Mouse (Mus musculus) hindbrain, postnatal 0 days (tissue): ENCODE results near the gene Fstl3. TPM values are rescaled to one million over a fixed set of nuclear protein-coding genes. Genes with fewer than 3 reads are reported as not detected.

ENCODE experiments used
- ATAC-seq: fragments of 200-750 bp; cut with Nextera tagmentation; 2 replicates; pipeline ENCODE4 v1.8.0; 2017; ENCODE audit warnings: mild to moderate bottlenecking, moderate TSS enrichment, moderate library complexity
- DNase-seq: peaks from one replicate; pipeline ENCODE4 v3.0.0-alpha.2; 2015; ENCODE audit warnings: low spot score
- H3K27ac ChIP-seq: fragments of 300-500 bp; sonication (generic); 2 replicates; pipeline ENCODE4 v1.5.1; 2014; ENCODE audit warnings: mild to moderate bottlenecking
- H3K27me3 ChIP-seq: fragments of 300-500 bp; sonication (generic); 2 replicates; pipeline ENCODE4 v1.6.1; 2014; ENCODE audit warnings: low read length, mixed read lengths; ENCODE audit not compliant: insufficient read depth
- H3K36me3 ChIP-seq: fragments of 300-500 bp; sonication (generic); 2 replicates; pipeline ENCODE4 v1.6.1; 2014; ENCODE audit warnings: low read length, mixed read lengths; ENCODE audit not compliant: insufficient read depth
- H3K4me1 ChIP-seq: fragments of 300-500 bp; sonication (generic); 2 replicates; pipeline ENCODE4 v1.6.1; 2014; ENCODE audit warnings: antibody characterized with exemption, low read length, mixed read lengths; ENCODE audit not compliant: insufficient read depth
- H3K4me2 ChIP-seq: fragments of 300-500 bp; sonication (generic); 2 replicates; pipeline ENCODE4 v1.6.1; 2014; ENCODE audit warnings: low read depth, mild to moderate bottlenecking, low read length, moderate library complexity, mixed read lengths
- H3K4me3 ChIP-seq: fragments of 300-500 bp; sonication (generic); 2 replicates; pipeline ENCODE4 v1.5.1; 2014; ENCODE audit warnings: low read length
- H3K9ac ChIP-seq: fragments of 300-500 bp; sonication (generic); replicated peaks from 2 replicates; pipeline ENCODE4 v1.6.1; 2014; ENCODE audit warnings: mild to moderate bottlenecking, low read length, moderate library complexity, mixed read lengths
- H3K9me3 ChIP-seq: fragments of 300-500 bp; sonication (generic); 2 replicates; pipeline ENCODE4 v1.6.1; 2016; ENCODE audit warnings: low read length, mixed read lengths
- CTCF ChIP-seq: IDR thresholded peaks from 2 replicates; pipeline ENCODE4 v1.5.1; 2016; ENCODE audit warnings: antibody characterized with exemption, control low read depth, low read depth
- WGBS: fragments of 180-500 bp; shearing (Covaris S2); extraction: QIAGEN DNeasy Blood & Tissue Kit; methylation state at CpG from one replicate; pipeline ENCODE4 v1.1.7; 2014; 5-methylcytosine and 5-hydroxymethylcytosine counted together
- polyA plus RNA-seq: library from polyadenylated mRNA; unstranded; fragments of >200 nt; fragmentation: Nextera tagmentation; extraction: Ambion mirVana; gene quantifications from 2 replicates; pipeline ENCODE4 v1.2.1, GENCODE M21; 2015
- total RNA-seq: library from RNA; depleted of rRNA; stranded (reverse); fragments of >200 nt; gene quantifications from 2 replicates; pipeline ENCODE4 v1.2.3, GENCODE M21; 2014

The Fstl3 gene
- total and polyA plus RNA-seq, 2 experiments from 2014 or later: 2.6 to 3.2 TPM

DNA sequence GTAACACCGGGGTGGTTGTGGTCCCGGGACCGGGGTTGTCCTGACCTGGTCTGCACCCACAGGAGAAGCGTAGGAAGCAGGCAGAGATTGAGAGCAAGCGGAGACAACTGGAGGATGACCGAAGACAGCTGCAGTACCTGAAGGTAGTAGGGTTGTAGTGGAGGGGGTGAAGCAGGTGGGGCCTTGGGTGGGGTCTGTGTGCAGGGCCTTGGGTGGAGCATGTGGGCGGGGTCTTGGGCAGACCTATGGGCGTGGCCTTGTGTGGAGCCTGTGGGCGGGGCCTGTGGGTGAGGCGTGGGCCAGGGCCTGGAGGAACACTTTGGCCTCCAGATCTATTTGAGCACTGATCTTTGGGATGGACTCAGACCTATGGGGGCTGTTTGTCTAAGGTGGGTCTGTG is 29.9 kb downstream of the Fstl3 start:
- Histone ChIP-seq H3K4me1 (peaks cover 18% of the 10 kb centered on the region; the same call in 1 of the 2 replicates), H3K36me3 (peaks cover 23% of the 10 kb centered on the region; the same call in 1 of the 2 replicates), H3K9ac (no peak overlapping the region), H3K4me3 (no peak overlapping the region), H3K9me3 (no peaks in the 10 kb centered on the region), H3K27ac (no peak overlapping the region; the same call in 1 of the 2 replicates), H3K4me2 (no peak overlapping the region), H3K27me3 (no peaks in the 10 kb centered on the region)
- no peak for TF ChIP-seq CTCF
- 85% methylated on average over 10 of the region's 10 CpGs for WGBS
- DNase-seq: no peak
- ATAC-seq: no peak

DNA sequence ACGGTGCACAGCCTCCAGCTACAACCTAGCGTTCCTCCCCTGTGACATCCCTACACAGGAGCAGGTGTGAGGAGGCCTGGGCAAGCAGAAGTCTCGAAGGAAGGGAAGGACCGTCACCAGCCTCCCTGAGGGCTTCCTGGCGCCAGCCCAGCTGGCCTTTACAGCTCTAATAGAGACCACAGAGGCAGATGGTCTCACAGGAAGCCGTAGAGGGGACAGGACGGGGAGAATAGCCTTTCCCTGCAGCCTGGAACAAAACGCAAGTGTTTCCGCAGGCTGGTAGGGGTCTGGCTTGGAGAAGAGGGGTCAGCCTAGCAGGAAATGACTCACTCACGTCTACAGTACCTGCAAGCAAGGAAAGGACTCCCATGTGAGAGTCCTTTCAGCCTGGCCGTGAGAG is 30.8 kb downstream of the Fstl3 start:
- H3K27me3 ChIP-seq: no peaks in the 10 kb centered on the region
- 32% methylated on average over 11 of the region's 11 CpGs for WGBS
- H3K9ac ChIP-seq: no peak overlapping the region
- no peak overlapping the region for H3K4me2 ChIP-seq
- TF ChIP-seq CTCF: no peak
- H3K4me1 ChIP-seq: peaks cover 10% of the 10 kb centered on the region; the same call in 1 of the 2 replicates
- no peaks in the 10 kb centered on the region for H3K9me3 ChIP-seq
- H3K36me3 ChIP-seq: peaks cover 28% of the 10 kb centered on the region; the same call in 1 of the 2 replicates
- ATAC-seq (no peak), DNase-seq (peak; percentile 70)
- H3K27ac ChIP-seq: peak overlapping the region; percentile 58; the same call in 1 of the 2 replicates
- no peak overlapping the region for H3K4me3 ChIP-seq

DNA sequence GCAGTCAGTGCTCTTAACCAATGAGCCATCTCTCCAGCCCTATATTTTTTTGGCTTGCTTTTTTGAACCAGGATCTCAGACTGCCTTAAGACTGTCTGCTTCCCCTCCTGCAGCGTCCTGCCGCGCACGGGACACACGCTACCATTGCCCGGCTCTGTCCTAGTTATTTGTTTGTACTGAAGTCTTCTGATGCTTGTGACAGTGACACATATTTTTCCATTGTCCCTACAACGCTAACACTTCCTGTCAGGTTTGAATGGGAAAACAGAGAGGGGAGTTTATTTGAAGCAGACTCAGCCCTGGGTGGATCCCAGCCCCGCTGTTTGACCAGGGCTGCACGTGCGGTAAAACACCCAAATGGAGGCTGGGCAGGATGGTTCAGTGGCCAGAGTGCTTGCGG is 31.7 kb downstream of the Fstl3 start:
- Histone ChIP-seq H3K4me1 (peaks cover 4% of the 10 kb centered on the region; the same call in 1 of the 2 replicates), H3K27ac (0 out of 2 replicates have a peak overlapping the region, but pooled peaks have one; percentile 58), H3K4me3 (no peak overlapping the region), H3K36me3 (peaks cover 28% of the 10 kb centered on the region; the same call in 1 of the 2 replicates), H3K9ac (no peak overlapping the region), H3K9me3 (no peaks in the 10 kb centered on the region), H3K4me2 (no peak overlapping the region), H3K27me3 (no peaks in the 10 kb centered on the region)
- no peak for DNase-seq
- no peak for ATAC-seq
- 84% methylated on average over 11 of the region's 11 CpGs for WGBS
- TF ChIP-seq CTCF: no peak

DNA sequence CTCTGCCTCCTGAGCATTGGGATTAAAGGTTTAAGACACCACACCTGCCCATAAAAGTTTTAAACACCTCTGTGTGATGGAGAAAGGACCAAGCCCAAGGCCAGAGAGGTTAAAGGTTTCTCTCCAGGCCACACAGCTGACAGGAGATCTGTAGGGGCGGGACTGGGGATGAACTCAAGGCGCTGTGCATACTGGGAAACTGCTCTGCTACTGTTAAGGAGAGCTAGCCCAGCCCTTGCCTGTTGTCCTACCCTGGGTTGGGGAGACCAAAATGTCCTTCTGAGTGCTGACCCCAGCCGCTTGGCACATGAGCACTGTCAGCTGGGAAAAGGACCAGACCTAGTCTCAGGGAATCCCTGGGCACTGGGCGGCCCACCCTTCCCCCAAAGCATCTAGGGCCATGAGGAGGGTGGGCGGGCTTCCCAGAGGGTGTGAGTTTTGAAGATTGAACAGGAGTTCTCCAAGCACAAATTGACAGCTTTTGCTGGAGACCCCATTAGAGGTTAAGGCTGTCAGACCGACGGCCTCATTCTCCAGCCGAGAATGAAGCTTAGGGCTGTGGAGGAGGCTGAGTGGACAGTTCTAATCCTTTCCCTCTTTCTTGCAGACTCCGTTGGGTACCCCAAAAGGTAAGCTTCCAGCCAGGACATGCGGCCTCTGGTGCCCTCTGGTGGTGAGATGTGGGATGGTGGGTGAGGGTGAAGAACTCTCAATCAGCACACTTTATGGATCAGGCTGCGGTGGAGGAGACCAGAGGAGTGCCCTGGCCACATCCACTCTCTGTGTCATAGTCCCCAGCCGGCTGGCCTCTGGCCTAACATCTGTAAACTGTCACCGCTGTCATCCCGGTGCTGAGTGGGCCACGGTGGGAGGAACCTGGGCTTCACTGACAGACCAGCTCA is 34.9 kb downstream of the Fstl3 start:
- no peak overlapping the region for H3K27ac ChIP-seq
- peak; percentile 85 for DNase-seq
- no peak overlapping the region for H3K4me2 ChIP-seq
- no peaks in the 10 kb centered on the region for H3K27me3 ChIP-seq
- no peaks in the 10 kb centered on the region for H3K4me1 ChIP-seq
- H3K9me3 ChIP-seq: no peaks in the 10 kb centered on the region
- peak; percentile 98 for TF ChIP-seq CTCF
- H3K36me3 ChIP-seq: peaks cover 42% of the 10 kb centered on the region
- 31% methylated on average over 15 of the region's 15 CpGs for WGBS
- no peak overlapping the region for H3K9ac ChIP-seq
- ATAC-seq: peak; percentile 57
- H3K4me3 ChIP-seq: no peak overlapping the region

DNA sequence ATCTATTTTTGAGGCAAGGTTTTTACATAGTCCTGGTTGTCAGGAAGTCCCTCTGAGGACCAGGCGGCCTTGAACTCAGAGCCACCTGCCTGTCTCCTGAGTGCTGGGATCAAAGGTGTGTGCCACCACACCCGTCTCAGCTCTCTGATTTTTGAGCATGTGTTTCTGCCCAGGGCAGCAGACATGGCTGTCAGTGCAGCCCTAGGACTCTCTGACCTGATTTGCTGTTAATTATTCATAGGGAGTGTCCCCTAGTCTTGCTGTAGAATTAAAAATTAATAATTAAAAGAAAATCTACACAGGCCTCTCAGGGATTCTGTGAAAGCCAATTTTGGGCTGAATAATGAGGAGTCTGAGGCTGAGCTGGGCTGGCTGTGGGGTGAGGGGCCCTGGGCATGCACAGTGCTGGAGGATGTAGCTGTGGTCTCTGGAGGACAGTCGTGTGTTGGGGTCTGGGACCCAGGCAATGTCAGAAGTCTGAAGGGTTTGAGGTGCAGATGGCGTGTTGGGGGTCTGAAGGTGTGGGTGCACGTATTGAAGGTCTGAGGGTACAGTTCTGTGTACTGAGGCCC is 37.3 kb downstream of the Fstl3 start:
- DNase-seq: no peak
- Histone ChIP-seq H3K36me3 (peaks cover 33% of the 10 kb centered on the region), H3K27ac (no peak overlapping the region), H3K4me1 (no peaks in the 10 kb centered on the region), H3K9me3 (no peaks in the 10 kb centered on the region), H3K9ac (no peak overlapping the region), H3K4me2 (no peak overlapping the region), H3K4me3 (no peak overlapping the region), H3K27me3 (no peaks in the 10 kb centered on the region)
- ATAC-seq: peak; percentile 27; the same call in 1 of the 2 replicates
- TF ChIP-seq CTCF: no peak
- 81% methylated on average over 5 of the region's 5 CpGs for WGBS

DNA sequence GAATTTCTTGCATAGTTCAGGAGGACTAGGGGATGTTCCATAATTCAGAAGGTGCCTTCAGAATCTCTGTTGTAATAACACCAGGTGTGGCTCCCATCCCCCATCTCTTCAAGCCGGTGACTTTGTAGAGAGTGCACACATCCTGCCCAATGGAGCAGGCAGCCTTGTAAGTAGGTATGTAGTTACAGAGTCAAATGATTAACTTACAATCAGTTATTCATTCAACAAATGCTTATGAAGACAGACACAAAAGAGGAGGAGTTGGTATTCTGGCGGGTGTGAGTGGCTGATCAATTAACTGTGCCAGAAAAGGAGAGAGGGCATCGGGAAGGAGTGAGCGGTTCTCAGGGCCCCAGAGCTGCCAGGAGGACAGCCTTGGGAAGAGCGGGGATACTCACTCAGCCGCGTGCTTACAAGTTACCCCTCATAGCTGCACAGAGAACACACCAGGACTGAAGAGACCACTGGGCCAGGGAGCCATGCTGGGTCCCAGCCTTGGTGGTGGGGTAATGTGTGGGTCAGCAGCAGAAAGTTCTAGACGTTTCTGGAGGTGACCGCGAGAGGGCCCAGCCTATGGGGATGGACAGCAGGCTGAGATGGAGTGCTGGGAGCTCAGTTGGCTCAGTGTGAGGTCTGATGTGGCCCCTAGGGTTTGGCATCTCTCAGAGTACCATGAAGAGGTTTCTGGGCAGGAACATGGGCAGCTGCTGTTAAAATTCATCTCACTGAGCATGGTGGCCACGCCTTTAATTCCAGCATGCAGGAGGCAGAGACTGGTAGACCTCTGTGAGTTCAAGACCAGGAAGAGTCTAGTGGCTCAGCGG is 38.8 kb downstream of the Fstl3 start:
- no peak overlapping the region for H3K9ac ChIP-seq

More for the DNA sequence above, 38.8 kb downstream of the Fstl3 start:
- Histone ChIP-seq H3K4me3 (no peak overlapping the region), H3K4me2 (no peak overlapping the region), H3K9me3 (no peaks in the 10 kb centered on the region), H3K36me3 (peaks cover 35% of the 10 kb centered on the region), H3K27ac (no peak overlapping the region), H3K4me1 (no peaks in the 10 kb centered on the region), H3K27me3 (no peaks in the 10 kb centered on the region)
- DNase-seq (no peak), ATAC-seq (no peak)
- TF ChIP-seq CTCF: no peak
- 83% methylated on average over 12 of the region's 12 CpGs for WGBS
